Mouse (Mus musculus) brain, embryonic 14.5 days (tissue): Measurements from ENCODE around the gene Parva.

ENCODE experiments used
- CTCF ChIP-seq: fragments of 200-500 bp; IDR thresholded peaks from 2 replicates; pipeline ENCODE4 v1.5.1; 2012; ENCODE audit warnings: inconsistent platforms, mild to moderate bottlenecking, moderate library complexity, borderline replicate concordance; ENCODE audit not compliant: insufficient read depth, insufficient read length; ENCODE audit errors: extremely low read depth
- POLR2A ChIP-seq: fragments of 200-500 bp; IDR thresholded peaks from 2 replicates; pipeline ENCODE4 v1.6.1; 2012; ENCODE audit warnings: mild to moderate bottlenecking, inconsistent platforms, borderline replicate concordance; ENCODE audit not compliant: poor library complexity, insufficient read depth, insufficient read length, severe bottlenecking; ENCODE audit errors: extremely low read depth

DNA sequence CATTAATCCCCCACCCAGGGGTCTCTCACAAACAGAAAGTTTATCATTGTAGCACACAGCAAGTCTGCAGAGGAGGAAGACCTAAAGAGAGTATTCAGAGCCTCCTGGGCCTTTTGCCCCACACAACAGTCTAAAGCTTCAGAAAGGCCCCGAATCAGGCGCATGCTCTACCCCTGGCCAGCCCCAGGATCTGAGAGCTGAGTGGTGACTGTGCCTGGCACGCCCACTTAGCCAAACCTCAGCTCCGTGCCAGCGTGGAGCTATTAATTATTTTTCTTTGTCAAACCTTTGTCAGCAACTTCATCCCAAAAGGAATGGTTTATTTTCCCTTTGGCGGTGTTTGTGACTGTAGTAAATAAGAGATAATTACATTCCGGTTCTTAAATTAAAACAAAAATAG, 44.0 kb downstream of the Parva start:
- TF ChIP-seq CTCF = no peak
- TF ChIP-seq POLR2A = no peak
